Mouse (Mus musculus): ENCODE results near the gene Htr5b. TPM values are rescaled to one million over a fixed set of nuclear protein-coding genes. Genes with fewer than 3 reads are reported as not detected.

Htr5b gene
- total and polyA plus RNA-seq, 2 experiments from 2014 or later: not detected

DNA sequence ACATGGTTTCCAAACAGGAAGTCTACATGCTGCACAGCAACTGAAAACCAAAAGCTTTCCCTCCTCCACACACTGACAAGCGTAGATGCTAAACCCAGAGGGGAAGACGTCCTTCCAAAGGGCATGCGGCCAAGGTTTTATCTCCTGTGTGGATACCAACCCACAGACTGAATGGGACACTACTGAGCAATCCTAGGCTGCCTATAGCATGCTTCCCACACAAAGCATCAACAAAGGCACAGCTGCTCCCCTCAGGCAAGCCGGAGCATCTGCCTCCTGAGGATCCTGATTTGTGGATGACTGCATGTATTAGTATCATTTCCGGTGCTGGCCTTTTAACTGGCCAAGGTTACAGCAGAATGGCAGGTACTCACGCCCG is 23.2 kb upstream of the Htr5b start:
- no peak overlapping the region for H3K27ac ChIP-seq (ENCODE audit: low read depth)
- DNase-seq (ENCODE audit: low spot score) (no peak), ATAC-seq (ENCODE audit: insufficient read depth, low read depth) (no peak)
- 64% methylated on average over 7 of the region's 7 CpGs for WGBS
- no peak overlapping the region for H3K4me3 ChIP-seq (ENCODE audit: low read depth, low read length)
- no peak overlapping the region for H3K9ac ChIP-seq (replicated peaks; ENCODE audit: low read depth, low read length)
- no peaks in the 10 kb centered on the region for H3K9me3 ChIP-seq (replicated peaks; ENCODE audit: control insufficient read depth, low read length)
- H3K36me3 ChIP-seq (replicated peaks; ENCODE audit: control insufficient read depth, insufficient read depth, low read length): peaks cover 40% of the 10 kb centered on the region
- no peak for TF ChIP-seq CTCF (IDR thresholded peaks at IDR 0.05; ENCODE audit: low read depth)
- TF ChIP-seq EP300 (IDR thresholded peaks at IDR 0.05; ENCODE audit: low read depth): no peak
- no peaks in the 10 kb centered on the region for H3K4me1 ChIP-seq (ENCODE audit: control insufficient read depth, insufficient read depth)
- H3K27me3 ChIP-seq (ENCODE audit: control insufficient read depth, insufficient read depth, low read length): no peaks in the 10 kb centered on the region
- no peak overlapping the region for H3K4me2 ChIP-seq (ENCODE audit: low read depth, low read length)

DNA sequence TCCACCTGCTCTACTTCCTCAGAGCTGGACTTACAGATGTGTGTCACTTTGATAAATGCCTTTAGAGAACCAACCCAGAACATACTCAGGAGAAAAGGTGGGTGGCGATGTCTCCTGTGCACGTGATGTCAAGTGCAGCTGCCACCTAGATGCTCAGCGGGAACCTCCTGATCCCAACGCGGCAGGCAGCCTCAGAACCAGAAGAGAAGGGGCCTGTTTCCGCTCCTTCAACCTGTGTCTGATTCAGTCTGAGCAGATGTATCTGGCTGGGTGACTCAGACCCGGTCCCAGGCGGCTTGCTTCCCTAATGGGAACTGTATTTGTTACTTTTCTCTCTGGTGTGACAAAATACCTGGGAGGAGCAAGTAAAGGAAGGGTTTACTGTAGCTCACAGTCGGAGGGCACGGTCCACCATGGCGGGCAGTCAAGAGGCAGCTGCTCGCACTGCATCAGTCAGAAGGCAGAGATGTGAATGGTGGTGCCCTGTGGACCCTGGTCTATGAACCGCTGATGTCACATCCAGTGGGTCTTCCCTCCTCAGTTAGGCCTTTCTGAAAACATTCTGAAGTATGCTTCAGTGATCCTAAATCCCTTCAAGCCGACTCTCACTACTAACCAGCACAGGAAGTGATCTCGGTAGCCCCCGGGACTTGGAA is 22.7 kb upstream of the Htr5b start:
- no peak for TF ChIP-seq CTCF (IDR thresholded peaks at IDR 0.05; ENCODE audit: low read depth)
- no peaks in the 10 kb centered on the region for H3K9me3 ChIP-seq (replicated peaks; ENCODE audit: control insufficient read depth, low read length)

GRCm38 (mm10) chr1:121549456-121549855 is 21.2 kb upstream of the Htr5b start:
- no peak for DNase-seq (ENCODE audit: low spot score)

More for the DNA sequence above, 22.7 kb upstream of the Htr5b start:
- no peaks in the 10 kb centered on the region for H3K4me1 ChIP-seq (ENCODE audit: control insufficient read depth, insufficient read depth)
- WGBS: 79% methylated on average over 16 of the region's 16 CpGs
- no peak overlapping the region for H3K4me3 ChIP-seq (ENCODE audit: low read depth, low read length)
- DNase-seq (ENCODE audit: low spot score) (no peak), ATAC-seq (ENCODE audit: insufficient read depth, low read depth) (no peak)
- peaks cover 34% of the 10 kb centered on the region for H3K36me3 ChIP-seq (replicated peaks; ENCODE audit: control insufficient read depth, insufficient read depth, low read length)
- H3K9ac ChIP-seq (replicated peaks; ENCODE audit: low read depth, low read length): no peak overlapping the region
- no peak overlapping the region for H3K4me2 ChIP-seq (ENCODE audit: low read depth, low read length)
- H3K27ac ChIP-seq (ENCODE audit: low read depth): no peak overlapping the region
- H3K27me3 ChIP-seq (ENCODE audit: control insufficient read depth, insufficient read depth, low read length): no peaks in the 10 kb centered on the region

DNA sequence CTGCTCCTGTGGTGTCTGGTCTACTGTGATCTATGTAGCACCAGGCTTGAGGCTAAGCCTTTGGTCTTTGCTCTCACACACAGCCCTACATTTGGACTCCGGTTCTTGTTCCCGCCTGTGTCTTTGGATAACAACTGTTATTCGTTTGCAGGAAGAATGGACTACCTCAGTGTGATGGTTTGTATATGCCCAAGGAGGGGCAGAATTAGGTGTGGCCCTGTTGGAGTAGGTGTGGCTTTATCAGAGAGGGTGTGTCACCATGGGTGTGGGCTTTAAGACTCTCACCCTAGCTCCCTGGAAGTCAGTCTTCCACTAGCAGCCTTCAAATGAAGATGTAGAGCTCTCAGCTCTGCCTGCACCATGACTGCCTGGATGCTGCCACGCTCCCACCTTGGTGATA is 20.4 kb upstream of the Htr5b start:
- Histone ChIP-seq H3K27ac (ENCODE audit: low read depth) (no peak overlapping the region), H3K4me2 (ENCODE audit: low read depth, low read length) (no peak overlapping the region), H3K9ac (replicated peaks; ENCODE audit: low read depth, low read length) (no peak overlapping the region), H3K9me3 (replicated peaks; ENCODE audit: control insufficient read depth, low read length) (no peaks in the 10 kb centered on the region), H3K4me3 (ENCODE audit: low read depth, low read length) (no peak overlapping the region), H3K4me1 (ENCODE audit: control insufficient read depth, insufficient read depth) (no peaks in the 10 kb centered on the region), H3K36me3 (replicated peaks; ENCODE audit: control insufficient read depth, insufficient read depth, low read length) (peaks cover 14% of the 10 kb centered on the region), H3K27me3 (ENCODE audit: control insufficient read depth, insufficient read depth, low read length) (no peaks in the 10 kb centered on the region)
- no peak for DNase-seq (ENCODE audit: low spot score)
- no peak for ATAC-seq (ENCODE audit: insufficient read depth, low read depth)
- TF ChIP-seq CTCF (IDR thresholded peaks at IDR 0.05; ENCODE audit: low read depth): no peak
- no peak for TF ChIP-seq EP300 (IDR thresholded peaks at IDR 0.05; ENCODE audit: low read depth)
- WGBS: 86% methylated on average over 4 of the region's 4 CpGs

More at GRCm38 (mm10) chr1:121549456-121549855, 21.2 kb upstream of the Htr5b start:
- no peaks in the 10 kb centered on the region for H3K27me3 ChIP-seq (ENCODE audit: control insufficient read depth, insufficient read depth, low read length)
- peaks cover 20% of the 10 kb centered on the region for H3K36me3 ChIP-seq (replicated peaks; ENCODE audit: control insufficient read depth, insufficient read depth, low read length)
- H3K4me3 ChIP-seq (ENCODE audit: low read depth, low read length): no peak overlapping the region
- H3K27ac ChIP-seq (ENCODE audit: low read depth): no peak overlapping the region
- no peaks in the 10 kb centered on the region for H3K9me3 ChIP-seq (replicated peaks; ENCODE audit: control insufficient read depth, low read length)
- no peaks in the 10 kb centered on the region for H3K4me1 ChIP-seq (ENCODE audit: control insufficient read depth, insufficient read depth)
- no peak overlapping the region for H3K9ac ChIP-seq (replicated peaks; ENCODE audit: low read depth, low read length)
- ATAC-seq (ENCODE audit: insufficient read depth, low read depth): no peak
- 68% methylated on average over 4 of the region's 4 CpGs for WGBS
- H3K4me2 ChIP-seq (ENCODE audit: low read depth, low read length): no peak overlapping the region
- no peak for TF ChIP-seq EP300 (IDR thresholded peaks at IDR 0.05; ENCODE audit: low read depth)
- TF ChIP-seq CTCF (IDR thresholded peaks at IDR 0.05; ENCODE audit: low read depth): 0 out of 2 replicates have a peak, but pooled peaks have one; percentile 16

DNA sequence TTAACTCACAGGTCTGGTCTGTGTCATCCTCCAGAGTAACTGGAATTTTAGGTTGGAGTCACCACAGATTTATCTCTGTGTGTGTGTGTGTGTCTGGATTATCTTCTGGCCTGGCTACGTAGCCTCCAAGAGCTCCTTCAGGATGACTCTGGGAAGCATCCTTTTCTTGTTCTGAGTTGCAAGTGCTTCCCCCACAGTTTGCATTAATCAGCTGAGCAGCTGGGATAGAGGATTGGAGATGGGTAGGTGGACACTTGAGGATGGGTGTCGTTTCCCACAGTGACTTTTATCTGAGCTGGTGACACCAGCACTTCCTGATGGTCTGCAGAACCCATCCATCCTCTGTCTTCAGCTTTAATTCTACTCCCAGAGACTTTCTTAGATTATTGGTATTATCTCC is 18.6 kb upstream of the Htr5b start:
- no peak for DNase-seq (ENCODE audit: low spot score)
- Histone ChIP-seq H3K4me3 (ENCODE audit: low read depth, low read length) (no peak overlapping the region), H3K4me2 (ENCODE audit: low read depth, low read length) (no peak overlapping the region), H3K27me3 (ENCODE audit: control insufficient read depth, insufficient read depth, low read length) (no peaks in the 10 kb centered on the region), H3K27ac (ENCODE audit: low read depth) (no peak overlapping the region), H3K36me3 (replicated peaks; ENCODE audit: control insufficient read depth, insufficient read depth, low read length) (no peaks in the 10 kb centered on the region), H3K9ac (replicated peaks; ENCODE audit: low read depth, low read length) (no peak overlapping the region), H3K9me3 (replicated peaks; ENCODE audit: control insufficient read depth, low read length) (no peaks in the 10 kb centered on the region), H3K4me1 (ENCODE audit: control insufficient read depth, insufficient read depth) (no peaks in the 10 kb centered on the region)
- TF ChIP-seq CTCF (IDR thresholded peaks at IDR 0.05; ENCODE audit: low read depth) (no peak), EP300 (IDR thresholded peaks at IDR 0.05; ENCODE audit: low read depth) (no peak)
- no peak for ATAC-seq (ENCODE audit: insufficient read depth, low read depth)
- WGBS: 38% methylated on average over 2 of the region's 2 CpGs

DNA sequence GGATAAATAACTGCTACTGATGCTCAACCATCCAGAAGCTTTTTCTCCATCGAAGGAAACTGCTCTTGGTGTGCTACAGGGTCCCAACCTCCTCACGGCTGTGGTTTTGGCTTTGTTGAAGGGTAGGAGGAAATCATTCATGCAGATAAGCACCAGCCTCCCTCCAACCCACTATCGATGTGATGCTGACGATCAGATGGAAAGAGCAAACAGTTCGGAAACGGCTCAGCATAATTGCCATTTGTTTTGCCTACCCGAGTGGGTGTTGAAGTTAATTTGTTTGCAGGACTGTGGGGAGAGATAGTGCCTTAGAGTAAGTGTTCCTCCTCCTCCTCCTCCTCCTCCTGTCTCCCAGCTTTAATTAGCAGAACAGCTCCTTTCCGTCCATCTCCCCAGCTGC is 12.1 kb upstream of the Htr5b start:
- Histone ChIP-seq H3K9me3 (replicated peaks; ENCODE audit: control insufficient read depth, low read length) (no peaks in the 10 kb centered on the region), H3K27ac (ENCODE audit: low read depth) (no peak overlapping the region), H3K27me3 (ENCODE audit: control insufficient read depth, insufficient read depth, low read length) (no peaks in the 10 kb centered on the region), H3K36me3 (replicated peaks; ENCODE audit: control insufficient read depth, insufficient read depth, low read length) (no peaks in the 10 kb centered on the region), H3K9ac (replicated peaks; ENCODE audit: low read depth, low read length) (no peak overlapping the region), H3K4me2 (ENCODE audit: low read depth, low read length) (no peak overlapping the region), H3K4me1 (ENCODE audit: control insufficient read depth, insufficient read depth) (no peaks in the 10 kb centered on the region), H3K4me3 (ENCODE audit: low read depth, low read length) (no peak overlapping the region)
- TF ChIP-seq EP300 (IDR thresholded peaks at IDR 0.05; ENCODE audit: low read depth) (no peak), CTCF (IDR thresholded peaks at IDR 0.05; ENCODE audit: low read depth) (no peak)
- no peak for DNase-seq (ENCODE audit: low spot score)
- ATAC-seq (ENCODE audit: insufficient read depth, low read depth): no peak
- WGBS: 60% methylated on average over 8 of the region's 8 CpGs
